Comparison of ENCODE assay signal across 34 mouse cellular contexts in genomic region chr10:63378948-63379680, GRCm38 (mm10). TPM values are rescaled to one million over a fixed set of nuclear protein-coding genes. Genes with fewer than 3 reads are reported as not detected.
A peak's percentile ranks its signal among the peaks of the same experiment; 100 is the strongest.
DNase-seq lines count a peak whose midpoint lies in the region; ATAC-seq and TF ChIP-seq lines count a peak whose summit lies in the region.
"Had no signal": no experiment of that assay in that cellular context is flagged by ENCODE, and none has a peak within 500 bp of the region (broad histone marks: within the 10 kb centered on the region; RNA-seq: fewer than 3 reads in every experiment).

No protein-coding gene starts in this region.

- no peak overlapping the region for H3K27ac ChIP-seq in MEL (ENCODE audit: control insufficient read depth, low read depth, low read length)
- H3K27ac ChIP-seq in midbrain, postnatal 0 days (ENCODE audit: low read depth, low read length) = no peak overlapping the region
- H3K27ac ChIP-seq: embryonic facial prominence, embryonic 10.5 days; embryonic facial prominence, embryonic 13.5 days; forebrain, embryonic 10.5 days; forebrain, embryonic 13.5 days; hindbrain, embryonic 14.5 days; hindbrain, postnatal 0 days had no signal

- WGBS in midbrain, postnatal 0 days = 67% methylated on average over 6 of the region's 6 CpGs

- intact Hi-C loops in heart, postnatal 10 days (cut with DNase I) = no loop called here

- no peak for TF ChIP-seq EP300 in MEL (IDR thresholded peaks at IDR 0.05; ENCODE audit: low read depth in 1 of 2, low read length in 2 of 2)

- no peak for TF ChIP-seq CTCF in MEL (IDR thresholded peaks at IDR 0.05 in 2 of 3, conservative IDR thresholded peaks at IDR 0.05 in 1 of 3; ENCODE audit: control insufficient read depth in 1 of 3, insufficient read depth in 1 of 3, low read depth in 2 of 3, low read length in 3 of 3, poor library complexity in 1 of 3, severe bottlenecking in 1 of 3)
- TF ChIP-seq CTCF in midbrain, postnatal 0 days (IDR thresholded peaks at IDR 0.05) = no peak

- H3K4me1 ChIP-seq in MEL (ENCODE audit: control insufficient read depth in 1 of 2, insufficient read depth in 2 of 2, low read length in 2 of 2) = no peaks in the 10 kb centered on the region
- H3K4me1 ChIP-seq in midbrain, postnatal 0 days (ENCODE audit: insufficient read depth, low read length) = peaks cover 6% of the 10 kb centered on the region; the same call in 1 of the 2 replicates

- no peak overlapping the region for H3K9ac ChIP-seq in MEL (ENCODE audit: control insufficient read depth, low read depth, low read length, poor library complexity, severe bottlenecking)
- H3K9ac ChIP-seq in midbrain, postnatal 0 days (replicated peaks; ENCODE audit: low read length, poor library complexity, severe bottlenecking) = no peak overlapping the region
- H3K9ac ChIP-seq: embryonic facial prominence, embryonic 13.5 days; forebrain, embryonic 13.5 days; hindbrain, embryonic 14.5 days had no signal

- ATAC-seq in midbrain, postnatal 0 days (ENCODE audit: low FRiP score) = no peak
- ATAC-seq: activated CD4-positive, CD25-positive, alpha-beta regulatory T cell, adult 4 months; forebrain, embryonic 13.5 days; forebrain, embryonic 16.5 days; hindbrain, postnatal 0 days; inflammation-experienced regulatory T-cells, adult 6 months; intestine, embryonic 16.5 days had no signal

- H3K4me3 ChIP-seq in MEL (ENCODE audit: control insufficient read depth in 1 of 2, insufficient read depth in 1 of 2, low read depth in 2 of 2, low read length in 2 of 2) = no peak overlapping the region
- no peak overlapping the region for H3K4me3 ChIP-seq in midbrain, postnatal 0 days (ENCODE audit: low read depth, low read length)
- H3K4me3 ChIP-seq: embryonic facial prominence, embryonic 10.5 days; embryonic facial prominence, embryonic 13.5 days; erythroblast, embryonic 14.5 days; forebrain, embryonic 10.5 days; forebrain, embryonic 13.5 days had no signal

- TF ChIP-seq RAD21 in MEL (IDR thresholded peaks at IDR 0.05; ENCODE audit: low read depth, low read length) = no peak

- peak; percentile 36 for DNase-seq in retina, postnatal 1 day
- DNase-seq in retina, embryonic 14.5 days (ENCODE audit: low spot score) = no peak
- no peak for DNase-seq in MEL (ENCODE audit: low read depth, low spot score)
- peak; percentile 81 for DNase-seq in gonadal fat pad, adult 2 months (ENCODE audit: low read depth)
- no peak for DNase-seq in midbrain, postnatal 0 days (ENCODE audit: low spot score)
- no peak for DNase-seq in heart, postnatal 10 days
- DNase-seq: adrenal gland, postnatal 10 days; adrenal gland, postnatal 36 days; cerebellum, adult 11 months; cerebellum, adult 2 months; cerebellum, adult 9-11 months; cerebellum, postnatal 25 days; gastrocnemius, postnatal 10 days; gastrocnemius, postnatal 36 days; heart, adult 11 months; heart, postnatal 4 days had no signal

- no peaks in the 10 kb centered on the region; a peak in 1 of 4 replicates for H3K27me3 ChIP-seq in MEL (ENCODE audit: control insufficient read depth in 1 of 2, insufficient read depth in 2 of 2, low read length in 2 of 2)
- no peaks in the 10 kb centered on the region for H3K27me3 ChIP-seq in midbrain, postnatal 0 days (ENCODE audit: insufficient read depth, low read length)

- H3K79me2 ChIP-seq in MEL (ENCODE audit: control insufficient read depth, insufficient read depth, low read length, poor library complexity) = no peaks in the 10 kb centered on the region

- H3K4me2 ChIP-seq in midbrain, postnatal 0 days (ENCODE audit: low read depth, low read length, poor library complexity, severe bottlenecking) = no peak overlapping the region
- H3K4me2 ChIP-seq: embryonic facial prominence, embryonic 13.5 days; forebrain, embryonic 13.5 days; heart, embryonic 11.5 days; hindbrain, embryonic 14.5 days had no signal

- H3K36me3 ChIP-seq in MEL (ENCODE audit: control insufficient read depth in 1 of 2, insufficient read depth in 2 of 2, low read length in 2 of 2) = peaks cover 0 to 3% of the 10 kb centered on the region in 2 experiments; a peak in 2 of 4 replicates
- H3K36me3 ChIP-seq in midbrain, postnatal 0 days (ENCODE audit: insufficient read depth, low read length) = no peaks in the 10 kb centered on the region
- H3K36me3 ChIP-seq: embryonic facial prominence, embryonic 10.5 days; embryonic facial prominence, embryonic 13.5 days; forebrain, embryonic 10.5 days; G1E had no signal

- TF ChIP-seq POLR2A in MEL (IDR thresholded peaks at IDR 0.05; ENCODE audit: control insufficient read depth in 1 of 2, insufficient read depth in 1 of 2, low read depth in 1 of 2, low read length in 2 of 2, poor library complexity in 1 of 2) = no peak

- no peaks in the 10 kb centered on the region for H3K9me3 ChIP-seq in MEL (replicated peaks; ENCODE audit: insufficient read depth, low read length)
- no peaks in the 10 kb centered on the region for H3K9me3 ChIP-seq in midbrain, postnatal 0 days (ENCODE audit: low read length)
- H3K9me3 ChIP-seq: embryonic facial prominence, embryonic 10.5 days; embryonic facial prominence, embryonic 13.5 days; forebrain, embryonic 10.5 days; forebrain, embryonic 13.5 days; G1E had no signal

TF ChIP-seq in MEL, 35 proteins besides CTCF, POLR2A, EP300 and RAD21:
- TF ChIP-seq USF2 (IDR thresholded peaks at IDR 0.05; ENCODE audit: borderline replicate concordance in 1 of 2, insufficient read depth in 1 of 2, low read depth in 1 of 2, low read length in 2 of 2) = no peak
- peak; percentile 56; the same call in 1 of the 2 replicates for TF ChIP-seq USF1 (IDR thresholded peaks at IDR 0.05; ENCODE audit: low read depth, low read length)
- no peak for TF ChIP-seq MEF2A (IDR thresholded peaks at IDR 0.05; ENCODE audit: extremely low read depth, insufficient replicate concordance, low read depth, low read length, poor library complexity, severe bottlenecking)

RNA-seq across cellular contexts. Expression of gene Sirt1, which starts 2.4 kb away (rescaled TPM):
- total RNA-seq in MEL (2012; rRNA removed) = 9.1 and 13.2 TPM in 2 replicates
- 10 to 100 TPM in 1 of 2 experiments, not detected in 1; 19.8 TPM for polyA plus RNA-seq in MEL (2012; ENCODE audit: insufficient read depth in 1 of 2, insufficient read length in 2 of 2, low read depth in 1 of 2, low replicate concordance in 2 of 2, missing spikeins in 1 of 2)
- 3.8 and 4.1 TPM in 2 replicates for polyA plus RNA-seq in gonadal fat pad, adult 2 months (2012; rRNA removed)
- total RNA-seq in midbrain, postnatal 0 days (2014; rRNA removed) = 23.3 and 23.7 TPM in 2 replicates
- polyA plus RNA-seq in midbrain, postnatal 0 days (2015; fragmentation: Nextera tagmentation; extraction: Ambion mirVana) = 2.6 and 3.5 TPM in 2 replicates
- 10 to 100 TPM; 12.4 to 14.2 TPM for total RNA-seq in heart, postnatal 10 days (2021)

RNA-seq across cellular contexts. Expression of gene Dnajc12, which starts 3.1 kb away (rescaled TPM):
- 2.7 and 2.9 TPM in 2 replicates for total RNA-seq in MEL (2012; rRNA removed)
- polyA plus RNA-seq in MEL (2012; ENCODE audit: insufficient read depth in 1 of 2, insufficient read length in 2 of 2, low read depth in 1 of 2, low replicate concordance in 2 of 2, missing spikeins in 1 of 2) = 1 to 10 TPM in 1 of 2 experiments, not detected in 1; 7.3 TPM
- polyA plus RNA-seq in gonadal fat pad, adult 2 months (2012; rRNA removed) = 2.3 and 2.8 TPM in 2 replicates
- 12.8 and 14.1 TPM in 2 replicates for total RNA-seq in midbrain, postnatal 0 days (2014; rRNA removed)
- polyA plus RNA-seq in midbrain, postnatal 0 days (2015; fragmentation: Nextera tagmentation; extraction: Ambion mirVana) = 25.5 and 29.1 TPM in 2 replicates
- 1 to 10 TPM; 7.8 to 8.7 TPM for total RNA-seq in heart, postnatal 10 days (2021)

RNA-seq across cellular contexts. Expression of gene Gm7075, which starts 42.5 kb away (rescaled TPM):
- total RNA-seq in MEL (2012; rRNA removed) = not detected in 2 replicates
- not detected for polyA plus RNA-seq in MEL (2012; ENCODE audit: insufficient read depth in 1 of 2, insufficient read length in 2 of 2, low read depth in 1 of 2, low replicate concordance in 2 of 2, missing spikeins in 1 of 2)
- not detected in 2 replicates for polyA plus RNA-seq in gonadal fat pad, adult 2 months (2012; rRNA removed)
- not detected in 2 replicates for total RNA-seq in midbrain, postnatal 0 days (2014; rRNA removed)
- not detected in 2 replicates for polyA plus RNA-seq in midbrain, postnatal 0 days (2015; fragmentation: Nextera tagmentation; extraction: Ambion mirVana)
- total RNA-seq in heart, postnatal 10 days (2021) = not detected
- total RNA-seq: adrenal gland, postnatal 10 days; adrenal gland, postnatal 36 days; common myeloid progenitor, adult 5-6 weeks; G1E; gastrocnemius, adult 18-20 months; gastrocnemius, postnatal 10 days; gastrocnemius, postnatal 36 days; heart, adult 8-10 months; heart, postnatal 4 days; hindbrain, postnatal 0 days had no signal
- polyA plus RNA-seq: activated CD4-positive, CD25-positive, alpha-beta regulatory T cell, adult 4 months; cerebellum, adult 2 months; embryonic facial prominence, embryonic 10.5 days; embryonic facial prominence, embryonic 13.5 days; erythroblast, embryonic 14.5 days; forebrain, embryonic 10.5 days; forebrain, embryonic 13.5 days; forebrain, embryonic 16.5 days; G1E; heart, embryonic 11.5 days; heart, embryonic 14.5 days; heart, postnatal 0 days; hindbrain, embryonic 14.5 days; hindbrain, postnatal 0 days; inflammation-experienced regulatory T-cells, adult 6 months; intestine, embryonic 16.5 days had no signal

RNA-seq across cellular contexts. Expression of gene Ctnna3, which starts 50.8 kb away (rescaled TPM):
- total RNA-seq in MEL (2012; rRNA removed) = not detected in 2 replicates
- not detected for polyA plus RNA-seq in MEL (2012; ENCODE audit: insufficient read depth in 1 of 2, insufficient read length in 2 of 2, low read depth in 1 of 2, low replicate concordance in 2 of 2, missing spikeins in 1 of 2)
- 0.32 and 0.50 TPM in 2 replicates for polyA plus RNA-seq in gonadal fat pad, adult 2 months (2012; rRNA removed)
- 1.0 TPM in 2 replicates for total RNA-seq in midbrain, postnatal 0 days (2014; rRNA removed)
- polyA plus RNA-seq in midbrain, postnatal 0 days (2015; fragmentation: Nextera tagmentation; extraction: Ambion mirVana) = 0.44 and 0.63 TPM in 2 replicates
- 10 to 100 TPM; 75.4 to 79.3 TPM for total RNA-seq in heart, postnatal 10 days (2021)
- total RNA-seq: common myeloid progenitor, adult 5-6 weeks; G1E had no signal
- polyA plus RNA-seq: erythroblast, embryonic 14.5 days; G1E had no signal

Comparison
In these comparisons a context has a peak if more than half of its experiments do, and no peak if none do; other contexts are left out.
1. DNase-seq: peak in retina, postnatal 1 day (single experiment) and gonadal fat pad, adult 2 months (single experiment); none in retina, embryonic 14.5 days (single experiment), MEL (single experiment), midbrain, postnatal 0 days (single experiment) and heart, postnatal 10 days (0 of 2).